Mouse (Mus musculus) WW6 (cell line): Measurements from ENCODE around the gene Dpagt1.
"Not testable (repeated sequence)": the region's sequence is repeated elsewhere in the genome, so short reads cannot be mapped to it uniquely, and the experiment has no call there.

Experiments
- DNase-seq: peaks from one replicate; pipeline ENCODE4 v3.0.0-alpha.2; 2013; ENCODE audit warnings: low read depth, low spot score

Dpagt1 gene

DNA sequence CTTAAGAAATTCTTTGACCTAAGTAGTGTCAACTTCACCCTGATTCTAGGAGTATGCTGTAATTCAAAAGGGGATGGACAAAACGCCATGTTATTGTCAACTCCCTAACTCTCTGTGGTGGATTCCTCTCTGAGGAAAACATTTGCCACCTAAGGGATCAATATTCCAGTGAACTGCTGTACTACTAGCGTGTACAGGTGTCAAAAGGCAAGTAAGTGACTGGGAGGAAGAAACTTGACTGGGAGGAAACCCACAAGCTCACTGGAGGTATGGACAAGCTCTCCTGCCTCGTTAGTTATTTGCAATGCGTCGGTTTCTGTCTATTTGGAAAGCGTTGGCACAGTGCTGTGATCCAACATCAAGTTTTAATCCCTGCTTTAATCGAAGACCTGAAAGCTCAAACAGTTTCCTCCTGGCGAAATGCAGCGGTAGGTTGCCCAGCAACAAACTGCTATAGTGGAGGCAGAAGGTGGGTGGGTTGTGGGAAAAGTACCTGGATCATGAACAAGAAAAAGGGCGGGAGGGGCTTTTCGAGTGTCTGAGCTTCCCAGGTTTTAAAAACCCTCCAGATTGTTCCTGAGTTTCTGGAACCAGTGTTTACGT is at the start of gene Dpagt1:
Gene Dpagt1, plus strand, starts transcription at position 252 of the 603 bp plus-strand sequence.
- DNase-seq: no peak

DNA sequence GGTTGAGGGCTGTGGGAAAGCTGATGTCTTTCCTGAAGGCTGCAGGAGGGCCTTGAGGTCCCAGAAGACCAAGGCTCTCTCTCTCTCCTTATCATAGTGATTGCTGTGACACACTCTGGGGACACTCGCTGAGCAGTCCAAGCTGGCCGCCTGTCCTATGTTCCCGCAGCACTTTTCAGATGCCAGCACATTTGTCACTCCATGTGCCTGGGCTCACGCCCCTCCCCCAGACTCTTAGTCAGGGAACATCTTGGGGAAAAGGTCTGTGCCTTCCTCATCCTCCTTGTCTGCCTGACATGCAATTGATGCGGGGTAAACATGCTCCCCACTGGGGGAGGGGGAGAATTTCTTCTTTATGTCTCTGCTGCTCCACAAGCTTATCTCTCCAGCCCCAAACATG is 42.6 kb upstream of the Dpagt1 start:
- no peak for DNase-seq

DNA sequence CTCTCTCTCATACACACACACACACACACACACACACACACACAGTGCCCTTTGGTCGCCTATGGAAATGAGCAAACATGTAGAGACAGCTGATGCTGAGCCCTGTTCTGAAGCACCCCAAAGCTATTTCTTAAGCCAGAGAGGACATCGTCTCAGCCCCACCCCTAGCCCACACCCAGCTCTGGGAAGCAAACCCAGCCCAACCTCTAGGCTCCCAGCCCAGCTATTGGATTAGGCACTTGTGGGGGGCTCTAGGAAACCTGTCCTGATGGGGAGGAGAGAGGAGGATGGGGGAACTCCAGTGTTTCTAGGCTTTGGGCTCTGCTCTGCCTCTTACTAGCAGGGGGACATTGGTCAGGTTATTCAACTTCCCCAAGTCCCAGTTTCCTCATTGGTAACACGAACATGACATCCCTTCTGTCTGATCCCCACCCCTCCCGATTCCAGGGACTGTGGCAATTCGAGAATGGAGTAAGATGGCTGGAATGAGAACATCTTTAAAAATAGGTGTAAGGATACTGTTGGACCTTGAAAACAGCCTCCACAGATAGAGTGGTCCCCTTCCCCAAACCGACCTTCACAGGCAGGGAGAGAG is 39.5 kb upstream of the Dpagt1 start:
- DNase-seq: no peak

DNA sequence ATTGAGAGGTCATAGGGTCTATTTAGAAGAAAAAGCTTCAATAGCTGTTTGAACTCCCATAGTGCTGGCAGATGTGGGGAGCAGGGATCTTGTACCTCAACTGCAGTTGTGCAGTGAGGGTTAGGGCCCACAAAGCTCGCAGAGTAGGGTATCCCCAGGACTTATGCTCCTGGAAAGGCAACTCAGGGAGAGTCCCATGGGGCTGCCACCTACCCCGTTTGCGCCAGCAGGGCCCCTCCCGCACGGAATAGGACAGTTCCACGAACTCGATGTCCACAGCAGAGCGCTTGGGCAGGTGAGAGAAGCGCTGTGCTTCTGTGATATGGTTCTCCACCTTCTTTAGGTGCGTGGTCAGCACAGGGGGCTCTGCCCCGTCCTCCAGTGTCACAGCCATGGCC is 38.8 kb upstream of the Dpagt1 start:
- no peak for DNase-seq

DNA sequence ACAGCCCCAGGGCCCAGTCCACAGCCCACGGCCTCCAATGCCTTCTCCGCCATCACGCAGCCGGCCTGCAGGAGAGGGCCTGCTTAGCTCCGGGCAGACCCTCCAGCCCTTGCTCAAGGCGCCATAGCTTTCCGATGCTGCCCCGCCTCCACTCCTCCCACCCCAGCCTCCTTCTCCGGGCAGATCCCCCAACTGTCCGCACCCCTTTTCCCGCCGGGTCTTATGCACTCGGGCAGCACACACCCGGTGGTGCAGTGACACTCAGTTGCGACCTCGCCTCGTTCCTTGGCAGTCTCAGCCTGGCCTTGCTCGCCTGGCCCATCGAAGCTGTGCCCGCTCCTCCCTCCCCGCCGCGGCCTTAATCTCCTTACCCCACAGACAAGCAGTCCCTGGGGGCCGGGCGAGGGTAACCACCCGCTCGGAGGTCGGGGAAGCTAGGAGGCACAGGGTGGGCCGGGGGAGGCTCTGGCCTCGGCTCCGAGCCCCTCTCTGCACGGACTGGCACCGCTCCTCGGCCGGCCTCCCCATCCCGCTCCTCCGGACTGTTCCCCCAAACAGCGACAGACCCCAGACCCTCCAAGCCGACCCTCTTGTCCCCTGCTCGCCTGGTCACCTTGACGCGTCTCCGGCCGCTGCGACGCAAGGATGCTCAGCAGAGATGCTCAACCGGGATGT is 38.3 kb upstream of the Dpagt1 start:
- no peak for DNase-seq

DNA sequence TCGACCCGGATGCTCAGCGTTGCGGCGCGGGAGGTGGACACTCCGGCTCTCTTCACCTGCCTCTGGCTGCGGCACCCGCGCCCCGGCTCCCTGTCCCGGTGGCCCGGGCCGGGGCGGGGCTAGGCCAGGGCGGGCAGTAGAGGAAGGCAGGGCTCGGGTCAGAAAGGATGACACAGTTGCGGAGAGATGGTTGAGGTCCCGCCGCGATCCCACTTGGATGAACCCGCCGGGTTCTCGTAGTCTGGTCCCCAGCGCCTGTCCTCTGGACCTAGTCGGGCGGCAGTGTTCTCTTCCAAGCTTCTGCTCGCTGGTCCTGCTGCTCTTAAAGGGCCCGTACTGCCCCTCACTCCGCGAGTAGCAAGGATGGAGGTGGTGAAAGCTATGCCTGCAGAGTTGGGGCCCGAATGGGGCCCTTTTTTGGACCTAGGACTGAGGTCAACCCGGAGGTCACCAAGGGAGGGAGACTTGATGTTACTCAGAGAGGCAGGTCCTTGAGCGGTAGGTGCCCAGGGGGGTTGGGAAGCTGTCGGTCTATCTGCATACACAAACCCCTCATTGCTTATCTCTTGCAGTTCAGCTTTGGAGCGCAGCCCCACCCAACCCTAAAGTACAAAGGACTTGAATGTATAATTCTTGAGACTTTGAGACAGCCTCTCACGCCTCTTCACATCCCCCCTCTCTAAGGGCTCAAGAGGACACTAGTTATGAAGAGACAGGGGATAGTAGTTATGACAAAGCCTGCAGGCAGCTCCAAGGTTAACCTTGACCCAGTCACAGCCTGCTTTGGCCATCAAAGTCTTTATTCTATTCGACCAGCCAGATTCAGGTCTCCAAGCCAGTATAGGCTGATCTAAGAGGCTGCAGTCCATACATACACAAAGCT is 37.5 kb upstream of the Dpagt1 start, which contains the start of gene Abcg4:
Gene Abcg4, minus strand, starts transcription at position 540 of the 883 bp plus-strand sequence.
- no peak for DNase-seq

DNA sequence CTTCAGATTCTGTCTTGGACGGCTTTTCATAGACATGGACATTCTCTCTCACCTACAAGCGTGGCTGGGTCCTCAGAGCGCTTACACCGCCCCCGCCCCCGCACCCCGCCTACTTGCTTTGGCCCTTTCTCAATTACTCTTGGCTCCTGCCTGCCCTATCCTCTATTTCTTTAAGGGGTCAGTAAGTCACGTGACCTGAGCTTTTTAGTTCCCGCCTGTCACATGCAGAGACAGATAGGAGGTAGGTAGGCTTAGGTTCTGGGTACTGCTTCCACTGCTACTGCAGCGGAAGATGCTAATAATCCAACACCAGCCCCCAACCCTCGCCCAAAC is 36.9 kb upstream of the Dpagt1 start:
- DNase-seq: no peak

DNA sequence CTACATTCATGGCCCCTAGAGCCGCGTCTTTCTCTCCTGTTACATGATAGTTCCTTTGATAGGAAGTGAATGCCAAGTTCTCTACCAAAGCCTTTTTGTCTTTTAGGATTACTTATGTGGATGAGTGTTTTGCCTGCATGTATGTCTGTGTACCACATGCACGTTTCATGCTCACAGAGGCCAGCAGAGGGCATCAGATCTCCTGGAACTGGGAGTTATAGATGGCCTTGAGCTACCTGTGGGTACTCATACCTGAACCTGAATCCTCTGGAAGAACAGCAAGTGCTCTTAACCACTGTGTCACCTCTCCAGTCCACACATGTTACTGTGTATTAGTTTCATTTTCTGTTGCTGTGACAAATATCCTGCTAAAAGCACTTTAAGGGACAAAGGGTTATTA is 33.3 kb upstream of the Dpagt1 start:
- DNase-seq: no peak

DNA sequence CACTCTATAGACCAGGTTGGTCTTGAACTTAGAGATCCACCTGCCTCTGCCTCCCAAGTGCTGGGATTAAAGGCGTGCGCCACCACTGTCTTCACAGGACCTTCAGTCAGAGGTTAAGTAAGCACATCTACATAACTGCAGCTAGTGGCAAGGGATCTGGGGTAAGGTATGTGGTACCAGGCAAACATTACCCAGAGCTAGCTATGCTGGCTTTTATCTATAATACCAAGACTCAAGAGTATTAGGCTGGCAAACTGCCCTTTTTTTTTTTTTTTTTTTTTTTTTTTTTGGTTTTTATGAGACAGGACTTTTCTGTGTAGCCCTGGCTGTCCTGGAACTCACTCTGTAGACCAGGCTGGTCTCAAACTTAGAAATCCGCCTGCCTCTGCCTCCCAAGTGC is 25.8 kb upstream of the Dpagt1 start:
- DNase-seq: not testable (repeated sequence)

DNA sequence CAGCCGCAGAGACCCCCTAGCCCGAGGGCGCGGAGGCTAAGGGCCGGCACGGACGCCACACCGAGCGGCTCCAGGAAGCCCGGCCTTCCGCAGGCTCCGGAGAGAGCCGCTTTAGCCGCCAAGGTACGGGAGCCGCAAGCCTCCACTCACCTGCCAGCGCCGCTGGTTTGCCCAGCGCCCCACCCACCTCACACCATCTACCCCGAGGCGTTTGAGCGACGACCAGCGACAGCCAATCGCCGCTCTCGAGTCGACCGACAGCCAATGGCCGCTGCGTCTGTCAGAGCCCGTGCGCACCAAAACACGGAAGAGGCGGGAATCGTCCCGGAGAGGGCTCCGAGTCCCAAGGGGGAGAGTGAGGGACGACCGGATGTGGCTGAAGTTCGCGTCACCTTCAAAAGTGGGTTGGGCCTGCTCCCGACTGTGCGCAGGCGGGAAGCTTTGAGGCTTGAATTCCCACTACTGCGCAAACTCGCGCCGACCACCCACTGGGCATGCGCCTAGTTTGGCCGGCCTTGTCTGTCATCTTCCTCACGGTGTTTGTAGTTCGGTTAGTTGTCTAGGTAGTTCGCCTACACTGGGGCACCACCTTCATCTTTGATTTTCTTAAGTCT is 20.2 kb upstream of the Dpagt1 start, which contains the start of gene Hinfp:
Gene Hinfp, minus strand, starts transcription at position 206 of the 614 bp plus-strand sequence.
- DNase-seq: peak; percentile 98

DNA sequence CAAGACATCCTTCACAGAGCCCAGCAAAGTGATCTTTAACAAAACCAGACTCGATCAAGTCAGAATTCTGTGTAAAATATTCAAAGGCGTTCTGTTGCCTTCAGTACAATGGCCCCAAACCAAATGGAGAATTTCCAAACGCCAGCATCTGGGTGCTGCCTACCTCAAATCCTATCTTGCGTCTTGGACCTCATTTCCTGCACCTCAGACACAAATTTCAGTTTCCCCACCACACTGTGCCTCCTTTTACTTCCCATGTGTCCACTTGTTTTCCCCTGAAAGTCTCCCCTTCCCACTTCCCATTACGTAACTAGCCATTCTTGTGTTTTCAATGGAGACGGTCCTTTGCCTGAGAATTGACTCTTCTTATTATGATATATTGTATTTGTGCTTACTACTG is 19.3 kb upstream of the Dpagt1 start:
- DNase-seq: no peak

DNA sequence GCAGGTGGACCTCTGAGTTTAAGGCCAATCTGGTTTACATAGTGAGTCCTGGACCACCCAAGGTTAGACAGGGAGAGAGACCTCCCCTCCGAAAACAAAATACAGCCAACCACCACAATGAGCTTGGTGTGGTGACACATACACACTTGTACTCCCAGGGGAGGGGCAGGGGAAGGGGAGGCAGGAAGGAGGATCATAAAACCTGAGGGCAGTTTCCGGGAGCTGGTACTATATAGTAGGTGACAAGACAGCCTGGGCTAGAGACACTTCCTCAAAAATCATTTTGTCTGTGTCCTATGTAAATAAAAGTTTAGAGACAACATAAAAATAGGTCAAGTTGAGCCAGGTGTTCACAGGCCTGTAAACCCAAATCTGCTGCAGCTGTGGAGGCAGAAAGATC is 18.6 kb upstream of the Dpagt1 start:
- no peak for DNase-seq

DNA sequence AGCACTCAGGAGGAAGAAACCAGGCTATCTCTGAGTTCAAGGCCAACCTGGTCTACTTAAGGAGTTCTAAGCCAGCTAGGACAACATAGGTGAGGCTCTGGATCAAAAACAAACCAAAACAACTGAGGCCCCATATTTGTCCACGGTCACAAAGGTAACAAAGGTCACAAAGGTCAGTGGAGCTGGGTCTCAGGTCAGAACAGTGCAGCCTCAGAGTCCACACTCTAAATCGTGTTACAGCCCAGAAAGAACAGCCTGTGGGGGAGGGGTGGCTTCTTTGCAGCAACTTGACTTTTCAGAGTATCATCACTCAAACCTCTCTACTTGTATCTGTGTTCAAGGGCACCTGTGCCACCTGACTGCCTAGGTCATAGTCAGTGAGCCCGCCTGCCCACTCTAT is 16.1 kb upstream of the Dpagt1 start:
- no peak for DNase-seq

DNA sequence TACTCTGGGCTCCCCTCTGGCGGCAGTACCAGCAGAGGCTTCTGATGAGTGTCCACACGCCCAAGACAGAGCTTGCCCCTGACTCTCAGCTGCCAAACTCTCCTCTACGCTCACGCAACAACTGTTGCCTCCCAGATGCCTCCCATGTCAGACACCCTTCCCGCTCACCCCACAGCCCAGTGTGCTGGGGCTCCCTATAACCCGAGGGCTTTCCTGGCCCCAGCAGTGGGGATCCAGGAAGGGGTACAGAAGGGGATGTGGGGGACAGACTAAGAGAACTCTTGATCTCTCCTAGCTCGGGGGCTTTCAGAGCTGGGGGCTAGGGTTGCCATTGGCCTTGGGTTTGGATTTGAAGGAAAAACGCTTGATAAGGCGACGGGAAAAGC is 15.1 kb upstream of the Dpagt1 start:
- DNase-seq: no peak

DNA sequence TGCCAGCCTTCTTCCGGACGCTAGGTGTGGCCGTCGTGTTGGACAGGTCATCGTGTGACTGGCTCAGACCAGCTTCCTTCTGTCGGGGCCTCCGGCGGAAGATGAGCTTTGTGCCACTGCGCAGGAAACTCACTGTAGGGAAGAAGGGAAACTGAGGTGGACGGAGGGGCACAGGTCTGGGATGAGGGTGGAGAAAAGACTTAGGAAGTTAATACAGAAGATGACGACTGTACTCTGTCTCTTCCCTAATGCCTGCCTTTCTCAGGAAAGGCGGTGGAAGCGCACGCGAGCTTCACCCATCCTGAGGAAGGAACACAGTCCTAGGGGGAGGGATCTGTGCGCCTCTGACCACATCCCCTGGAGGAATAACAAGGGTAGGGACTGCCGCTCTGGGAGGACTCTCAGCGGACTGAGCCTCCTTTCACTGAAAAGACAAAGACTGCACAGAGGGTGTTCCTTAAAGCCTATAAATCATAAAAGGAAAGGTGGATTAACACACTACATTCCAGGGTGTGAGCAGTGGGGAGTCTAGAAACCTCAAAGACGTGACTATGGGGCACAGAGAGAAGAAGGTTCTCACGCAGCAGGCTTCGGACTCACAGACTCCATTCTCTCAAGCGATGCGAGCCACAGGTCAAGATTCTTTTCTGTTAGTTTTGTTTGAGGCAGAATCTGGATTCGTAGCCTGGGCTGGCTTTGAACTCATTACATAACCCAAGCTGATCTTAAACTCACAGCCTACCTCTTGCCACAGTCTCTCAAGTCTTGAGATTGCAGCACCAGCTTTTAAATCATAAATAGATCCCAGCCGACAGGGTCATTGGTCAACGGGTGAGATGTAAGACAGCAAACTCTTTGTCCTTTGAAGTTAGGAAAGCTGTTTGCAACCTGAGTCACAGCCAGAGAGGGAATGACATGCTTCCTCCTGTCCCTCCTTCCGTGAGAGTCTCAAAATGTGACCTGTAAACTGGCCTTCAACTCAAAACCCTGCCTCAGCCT is 14.4 kb upstream of the Dpagt1 start:
- no peak for DNase-seq

DNA sequence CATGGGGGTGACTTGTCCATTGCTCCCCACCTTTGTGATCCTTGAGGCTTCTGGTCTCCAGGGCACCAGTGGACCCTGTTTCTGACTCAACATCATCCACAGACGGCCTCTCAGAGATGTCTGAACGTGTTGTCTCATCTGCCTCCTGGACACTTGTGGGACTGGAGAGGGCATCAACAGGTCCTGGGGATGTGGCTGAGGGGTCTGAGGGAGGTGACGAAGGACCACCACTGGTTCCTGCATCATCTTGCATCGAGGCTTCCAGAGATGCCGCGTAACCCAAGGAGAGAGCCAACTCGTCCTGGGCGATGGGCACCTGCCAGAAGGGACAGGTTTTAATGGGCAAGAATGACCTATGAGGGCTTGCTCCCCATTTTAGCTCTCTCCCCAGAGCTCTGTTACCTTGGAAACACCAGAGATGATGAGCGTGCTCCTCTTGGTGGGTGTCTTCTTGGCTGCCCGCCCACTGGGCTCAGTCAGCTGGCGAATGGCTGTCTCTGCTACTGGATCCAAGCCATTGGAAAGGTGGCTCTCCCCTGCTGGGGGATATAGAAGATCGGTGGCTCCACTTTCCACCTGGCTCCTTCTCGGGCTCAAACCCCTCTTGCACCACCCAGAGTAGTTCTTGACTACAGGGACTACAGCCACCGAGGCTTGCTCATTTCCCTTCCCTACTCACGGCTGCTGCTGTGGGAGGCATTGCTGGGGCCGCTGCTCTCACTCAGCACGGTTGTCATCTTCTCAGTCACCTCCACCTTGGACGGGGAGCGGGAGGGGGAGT is 12.2 kb upstream of the Dpagt1 start:
- no peak for DNase-seq

DNA sequence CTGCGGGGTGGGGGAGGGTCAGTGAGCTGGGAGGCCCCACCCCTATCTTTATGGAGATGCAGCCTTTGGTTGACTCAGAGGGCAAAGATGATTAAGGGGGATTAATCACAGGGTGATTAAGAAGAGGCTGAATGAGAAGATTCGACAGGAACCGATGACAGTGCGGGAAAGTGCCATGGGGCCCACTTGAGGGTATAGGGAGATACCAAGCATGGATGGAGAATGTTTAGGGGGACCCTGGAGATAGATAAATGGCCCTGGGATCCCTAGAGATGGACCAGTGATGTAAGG is 11.6 kb upstream of the Dpagt1 start:
- no peak for DNase-seq

DNA sequence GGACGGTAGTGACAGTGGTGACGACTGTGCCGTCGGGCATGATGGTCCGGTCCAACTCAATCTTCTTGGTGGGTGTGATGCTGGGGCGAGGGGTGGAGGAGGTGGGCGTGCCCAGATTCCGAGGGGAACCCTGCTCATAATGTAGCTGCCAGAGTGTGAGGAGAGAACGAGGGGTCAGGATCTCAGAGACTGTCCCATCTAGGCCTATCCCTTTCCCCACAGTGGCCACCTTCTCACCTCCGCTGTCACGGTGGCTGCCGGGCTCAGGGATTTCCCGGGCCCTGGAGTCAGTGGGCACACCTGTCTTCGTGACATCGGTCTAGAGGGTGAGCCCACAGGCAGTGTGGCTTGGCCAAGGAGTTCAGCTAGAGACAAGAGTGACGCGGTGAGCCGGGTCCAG is 10.9 kb upstream of the Dpagt1 start:
- DNase-seq: no peak

DNA sequence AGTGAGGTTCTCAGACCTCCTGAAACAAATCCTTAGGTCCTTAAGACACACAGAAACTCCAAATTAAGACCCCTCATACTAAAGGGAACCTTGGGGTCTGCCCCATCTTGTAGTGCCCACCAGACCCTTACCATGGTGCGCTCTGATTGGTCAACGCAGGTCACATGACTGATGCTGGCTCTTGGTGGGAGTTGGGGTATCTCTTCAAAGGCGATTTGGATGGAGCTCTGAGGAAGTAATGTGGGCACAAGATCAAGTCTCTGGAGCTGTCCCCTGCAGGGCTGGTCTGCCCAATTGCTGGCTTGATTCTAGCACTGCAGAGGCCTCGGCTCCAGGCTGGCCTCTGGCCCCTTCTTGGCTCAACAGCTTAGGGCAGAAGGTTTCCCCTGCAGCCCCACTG is 8.4 kb upstream of the Dpagt1 start:
- no peak for DNase-seq
